Mouse (Mus musculus): ENCODE data around the gene Gmds. TPM values are rescaled to one million over a fixed set of nuclear protein-coding genes. Genes with fewer than 3 reads are reported as not detected.

Gene Gmds
- polyA plus RNA-seq, 1 experiment from 2014 or later, result 5.7 TPM

GRCm38 (mm10) chr13:31894511-31894910 lies 444.0 kb downstream of the Gmds start:
- Histone ChIP-seq H3K36me3 (ENCODE audit: inconsistent target) (no peaks in the 10 kb centered on the region), H3K27ac (no peak overlapping the region), H3K79me2 (ENCODE audit: inconsistent target) (no peaks in the 10 kb centered on the region), H3K4me3 (ENCODE audit: inconsistent target) (no peak overlapping the region)
- WGBS (ENCODE audit: missing documents), result 90% methylated on average over 3 of the region's 3 CpGs

- Histone ChIP-seq H3K4me3 (ENCODE audit: inconsistent target) (no peak overlapping the region), H3K27ac (no peak overlapping the region), H3K79me2 (ENCODE audit: inconsistent target) (no peaks in the 10 kb centered on the region), H3K36me3 (ENCODE audit: inconsistent target) (no peaks in the 10 kb centered on the region)
- WGBS (ENCODE audit: missing documents), result 94% methylated on average over 2 of the region's 2 CpGs
Measured at GRCm38 (mm10) chr13:31892913-31893514, 445.5 kb downstream of the Gmds start.

- Histone ChIP-seq H3K4me3 (ENCODE audit: inconsistent target) (no peak overlapping the region), H3K79me2 (ENCODE audit: inconsistent target) (no peaks in the 10 kb centered on the region), H3K27ac (no peak overlapping the region), H3K36me3 (ENCODE audit: inconsistent target) (no peaks in the 10 kb centered on the region)
- 89% methylated on average over 3 of the region's 3 CpGs for WGBS (ENCODE audit: missing documents)
Measured at GRCm38 (mm10) chr13:31888500-31888899, 450.0 kb downstream of the Gmds start.

- Histone ChIP-seq H3K36me3 (ENCODE audit: inconsistent target) (no peaks in the 10 kb centered on the region), H3K4me3 (ENCODE audit: inconsistent target) (no peak overlapping the region), H3K79me2 (ENCODE audit: inconsistent target) (no peaks in the 10 kb centered on the region), H3K27ac (no peak overlapping the region)
- WGBS (ENCODE audit: missing documents), result 94% methylated on average over 1 of the region's 1 CpGs
Measured at GRCm38 (mm10) chr13:31885769-31886168, 452.8 kb downstream of the Gmds start.

- no peaks in the 10 kb centered on the region for H3K36me3 ChIP-seq (ENCODE audit: inconsistent target)
- no peaks in the 10 kb centered on the region for H3K79me2 ChIP-seq (ENCODE audit: inconsistent target)
- no peak overlapping the region for H3K4me3 ChIP-seq (ENCODE audit: inconsistent target)
- WGBS (ENCODE audit: missing documents), result 92% methylated on average over 8 of the region's 8 CpGs
- no peak overlapping the region for H3K27ac ChIP-seq
Measured at GRCm38 (mm10) chr13:31878805-31879477, 459.6 kb downstream of the Gmds start.

GRCm38 (mm10) chr13:31877061-31877460 lies 461.5 kb downstream of the Gmds start:
- no peaks in the 10 kb centered on the region for H3K79me2 ChIP-seq (ENCODE audit: inconsistent target)
- no peak overlapping the region for H3K4me3 ChIP-seq (ENCODE audit: inconsistent target)
- no peaks in the 10 kb centered on the region for H3K36me3 ChIP-seq (ENCODE audit: inconsistent target)
- WGBS (ENCODE audit: missing documents), result 87% methylated on average over 4 of the region's 4 CpGs
- H3K27ac ChIP-seq, result no peak overlapping the region

- Histone ChIP-seq H3K4me3 (ENCODE audit: inconsistent target) (no peak overlapping the region), H3K27ac (no peak overlapping the region), H3K79me2 (ENCODE audit: inconsistent target) (no peaks in the 10 kb centered on the region), H3K36me3 (ENCODE audit: inconsistent target) (no peaks in the 10 kb centered on the region)
- WGBS (ENCODE audit: missing documents), result 94% methylated on average over 3 of the region's 3 CpGs
Measured at GRCm38 (mm10) chr13:31874427-31874826, 464.1 kb downstream of the Gmds start.

GRCm38 (mm10) chr13:31873269-31873668 lies 465.3 kb downstream of the Gmds start:
- H3K4me3 ChIP-seq (ENCODE audit: inconsistent target), result no peak overlapping the region
- no peak overlapping the region for H3K27ac ChIP-seq
- H3K36me3 ChIP-seq (ENCODE audit: inconsistent target), result no peaks in the 10 kb centered on the region
- WGBS (ENCODE audit: missing documents), result 92% methylated on average over 1 of the region's 1 CpGs
- no peaks in the 10 kb centered on the region for H3K79me2 ChIP-seq (ENCODE audit: inconsistent target)

- Histone ChIP-seq H3K27ac (no peak overlapping the region), H3K79me2 (ENCODE audit: inconsistent target) (no peaks in the 10 kb centered on the region), H3K4me3 (ENCODE audit: inconsistent target) (no peak overlapping the region), H3K36me3 (ENCODE audit: inconsistent target) (no peaks in the 10 kb centered on the region)
- 94% methylated on average over 5 of the region's 5 CpGs for WGBS (ENCODE audit: missing documents)
Measured at GRCm38 (mm10) chr13:31864786-31865185, 473.8 kb downstream of the Gmds start.

- Histone ChIP-seq H3K4me3 (ENCODE audit: inconsistent target) (no peak overlapping the region), H3K36me3 (ENCODE audit: inconsistent target) (no peaks in the 10 kb centered on the region)
- 83% methylated on average over 7 of the region's 9 CpGs for WGBS (ENCODE audit: missing documents)
Measured at GRCm38 (mm10) chr13:31863461-31863860, 475.1 kb downstream of the Gmds start.

GRCm38 (mm10) chr13:31860200-31860599 lies 478.3 kb downstream of the Gmds start:
- no peak overlapping the region for H3K27ac ChIP-seq
- H3K4me3 ChIP-seq (ENCODE audit: inconsistent target), result no peak overlapping the region
- H3K36me3 ChIP-seq (ENCODE audit: inconsistent target), result no peaks in the 10 kb centered on the region
- 96% methylated on average over 5 of the region's 5 CpGs for WGBS (ENCODE audit: missing documents)
- no peaks in the 10 kb centered on the region for H3K79me2 ChIP-seq (ENCODE audit: inconsistent target)

More at GRCm38 (mm10) chr13:31863461-31863860, 475.1 kb downstream of the Gmds start:
- H3K27ac ChIP-seq, result no peak overlapping the region
- no peaks in the 10 kb centered on the region for H3K79me2 ChIP-seq (ENCODE audit: inconsistent target)

GRCm38 (mm10) chr13:31854000-31854399 lies 484.5 kb downstream of the Gmds start:
- Histone ChIP-seq H3K36me3 (ENCODE audit: inconsistent target) (no peaks in the 10 kb centered on the region), H3K27ac (no peak overlapping the region), H3K79me2 (ENCODE audit: inconsistent target) (no peaks in the 10 kb centered on the region), H3K4me3 (ENCODE audit: inconsistent target) (no peak overlapping the region)
- 80% methylated on average over 4 of the region's 4 CpGs for WGBS (ENCODE audit: missing documents)

GRCm38 (mm10) chr13:31853564-31853963 lies 485.0 kb downstream of the Gmds start:
- H3K36me3 ChIP-seq (ENCODE audit: inconsistent target), result no peaks in the 10 kb centered on the region
- H3K4me3 ChIP-seq (ENCODE audit: inconsistent target), result no peak overlapping the region
- H3K27ac ChIP-seq, result no peak overlapping the region
- H3K79me2 ChIP-seq (ENCODE audit: inconsistent target), result no peaks in the 10 kb centered on the region
- 77% methylated on average over 2 of the region's 2 CpGs for WGBS (ENCODE audit: missing documents)

GRCm38 (mm10) chr13:31849258-31849971 lies 489.1 kb downstream of the Gmds start:
- Histone ChIP-seq H3K79me2 (ENCODE audit: inconsistent target) (no peaks in the 10 kb centered on the region), H3K36me3 (ENCODE audit: inconsistent target) (no peaks in the 10 kb centered on the region), H3K27ac (no peak overlapping the region), H3K4me3 (ENCODE audit: inconsistent target) (no peak overlapping the region)
- 92% methylated on average over 5 of the region's 5 CpGs for WGBS (ENCODE audit: missing documents)

- Histone ChIP-seq H3K36me3 (ENCODE audit: inconsistent target) (no peaks in the 10 kb centered on the region), H3K79me2 (ENCODE audit: inconsistent target) (no peaks in the 10 kb centered on the region), H3K27ac (no peak overlapping the region), H3K4me3 (ENCODE audit: inconsistent target) (no peak overlapping the region)
- 88% methylated on average over 3 of the region's 4 CpGs for WGBS (ENCODE audit: missing documents)
Measured at GRCm38 (mm10) chr13:31835802-31836201, 502.7 kb downstream of the Gmds start.
